Mouse (Mus musculus) stomach, postnatal 0 days (tissue): ENCODE measurements at regions not wholly inside any gene's neighbourhood (a gene's known extent, or its start where the extent isn't known, plus 50 kb on each side); places are given as distances from the start of the nearest gene placed in this dataset.
A peak's percentile ranks its signal among the peaks of the same experiment; 100 is the strongest.

ENCODE experiments used
- ATAC-seq: fragments of 200-750 bp; cut with Nextera tagmentation; 2 replicates; pipeline ENCODE4 v1.8.0; 2017; ENCODE audit not compliant: low FRiP score, low TSS enrichment
- DNase-seq: peaks from one replicate; pipeline ENCODE4 v3.0.0-alpha.2; 2016; ENCODE audit warnings: low spot score
- H3K27ac ChIP-seq: fragments of 300-500 bp; sonication (generic); replicated peaks from 2 replicates; pipeline ENCODE4 v1.5.1; 2014; ENCODE audit warnings: mild to moderate bottlenecking, control low read depth
- H3K27me3 ChIP-seq: fragments of 300-500 bp; sonication (generic); 2 replicates; pipeline ENCODE4 v1.6.1; 2014; ENCODE audit warnings: low read length; ENCODE audit not compliant: control insufficient read depth, insufficient read depth
- H3K36me3 ChIP-seq: fragments of 300-500 bp; sonication (generic); 2 replicates; pipeline ENCODE4 v1.6.1; 2014; ENCODE audit warnings: low read length, mixed read lengths; ENCODE audit not compliant: control insufficient read depth, insufficient read depth
- H3K4me1 ChIP-seq: fragments of 300-500 bp; sonication (generic); replicated peaks from 2 replicates; pipeline ENCODE4 v1.6.1; 2014; ENCODE audit warnings: antibody characterized with exemption; ENCODE audit not compliant: control insufficient read depth, insufficient read depth
- H3K4me2 ChIP-seq: fragments of 300-500 bp; sonication (generic); replicated peaks from 2 replicates; pipeline ENCODE4 v1.6.1; 2014; ENCODE audit warnings: low read depth, mild to moderate bottlenecking, control low read depth, moderate library complexity
- H3K4me3 ChIP-seq: fragments of 300-500 bp; sonication (generic); 2 replicates; pipeline ENCODE4 v1.5.1; 2014; ENCODE audit warnings: low read depth, low read length, control low read depth
- H3K9ac ChIP-seq: fragments of 300-500 bp; sonication (generic); 2 replicates; pipeline ENCODE4 v1.6.1; 2014; ENCODE audit warnings: mild to moderate bottlenecking, low read length, control low read depth, mixed read lengths
- H3K9me3 ChIP-seq: fragments of 300-500 bp; sonication (generic); 2 replicates; pipeline ENCODE4 v1.6.1; 2016; ENCODE audit warnings: low read length; ENCODE audit not compliant: control insufficient read depth
- CTCF ChIP-seq: IDR thresholded peaks from 2 replicates; pipeline ENCODE4 v1.5.1; 2016; ENCODE audit warnings: antibody characterized with exemption, low read depth, mild to moderate bottlenecking, moderate library complexity
- EP300 ChIP-seq: optimal IDR thresholded peaks from 2 replicates; pipeline ENCODE3; 2016; ENCODE audit warnings: antibody characterized with exemption
- WGBS: fragments of 180-500 bp; shearing (Covaris S2); extraction: QIAGEN DNeasy Blood & Tissue Kit; methylation state at CpG from one replicate; pipeline ENCODE4 v1.1.7; 2014; 5-methylcytosine and 5-hydroxymethylcytosine counted together

GRCm38 (mm10) chr9:63849564-63850315 lies 91.9 kb upstream of the Smad3 start:
- ATAC-seq (no peak), DNase-seq (peak; percentile 33)
- Histone ChIP-seq H3K27ac (no peak overlapping the region; the same call in 1 of the 2 replicates), H3K4me1 (no peaks in the 10 kb centered on the region), H3K27me3 (no peaks in the 10 kb centered on the region), H3K36me3 (no peaks in the 10 kb centered on the region), H3K9me3 (no peaks in the 10 kb centered on the region), H3K4me2 (no peak overlapping the region), H3K4me3 (no peak overlapping the region), H3K9ac (no peak overlapping the region)
- no peak for TF ChIP-seq EP300
- peak; percentile 62 for TF ChIP-seq CTCF
- WGBS: 74% methylated on average over 12 of the region's 12 CpGs

- H3K27ac ChIP-seq: no peak overlapping the region
- ATAC-seq: peak; percentile 71
- H3K4me3 ChIP-seq: no peak overlapping the region
- DNase-seq: peak; percentile 74
- no peak overlapping the region for H3K4me2 ChIP-seq
- no peaks in the 10 kb centered on the region for H3K27me3 ChIP-seq
- H3K4me1 ChIP-seq: no peaks in the 10 kb centered on the region
- no peaks in the 10 kb centered on the region for H3K9me3 ChIP-seq
- 29% methylated on average over 10 of the region's 10 CpGs for WGBS
- no peak overlapping the region for H3K9ac ChIP-seq
- TF ChIP-seq CTCF (peak; percentile 98), EP300 (no peak)
- H3K36me3 ChIP-seq: no peaks in the 10 kb centered on the region
Measured at GRCm38 (mm10) chr9:63843883-63844485, 86.2 kb upstream of the Smad3 start.

- no peak for DNase-seq
- Histone ChIP-seq H3K27ac (no peak overlapping the region), H3K9me3 (no peaks in the 10 kb centered on the region), H3K9ac (no peak overlapping the region), H3K4me3 (no peak overlapping the region), H3K4me1 (no peaks in the 10 kb centered on the region), H3K4me2 (no peak overlapping the region), H3K27me3 (no peaks in the 10 kb centered on the region), H3K36me3 (no peaks in the 10 kb centered on the region)
- ATAC-seq: peak; percentile 3; the same call in 1 of the 2 replicates
- TF ChIP-seq EP300 (no peak), CTCF (no peak)
- WGBS: 56% methylated on average over 2 of the region's 2 CpGs
Measured at GRCm38 (mm10) chr9:63843431-63843830, 85.6 kb upstream of the Smad3 start.

- H3K4me3 ChIP-seq: no peak overlapping the region
- H3K9me3 ChIP-seq: no peaks in the 10 kb centered on the region
- no peak for ATAC-seq
- no peak overlapping the region for H3K9ac ChIP-seq
- no peak for DNase-seq
- TF ChIP-seq CTCF: no peak
- TF ChIP-seq EP300: no peak
- H3K4me2 ChIP-seq: no peak overlapping the region
- H3K4me1 ChIP-seq: no peaks in the 10 kb centered on the region
- no peak overlapping the region for H3K27ac ChIP-seq
- H3K27me3 ChIP-seq: no peaks in the 10 kb centered on the region
- WGBS: 86% methylated on average over 14 of the region's 14 CpGs
- no peaks in the 10 kb centered on the region for H3K36me3 ChIP-seq
Measured at GRCm38 (mm10) chr9:63841102-63841501, 83.3 kb upstream of the Smad3 start.

GRCm38 (mm10) chr9:63838996-63839772 lies 81.4 kb upstream of the Smad3 start:
- DNase-seq (no peak), ATAC-seq (no peak)
- H3K9ac ChIP-seq: no peak overlapping the region
- no peaks in the 10 kb centered on the region for H3K27me3 ChIP-seq
- WGBS: 81% methylated on average over 14 of the region's 14 CpGs
- no peak overlapping the region for H3K4me2 ChIP-seq
- no peak overlapping the region for H3K27ac ChIP-seq
- H3K9me3 ChIP-seq: no peaks in the 10 kb centered on the region
- TF ChIP-seq CTCF (no peak), EP300 (no peak)
- H3K36me3 ChIP-seq: no peaks in the 10 kb centered on the region
- H3K4me1 ChIP-seq: no peaks in the 10 kb centered on the region
- H3K4me3 ChIP-seq: no peak overlapping the region

GRCm38 (mm10) chr9:63837552-63837951 lies 79.8 kb upstream of the Smad3 start:
- DNase-seq (no peak), ATAC-seq (no peak)
- Histone ChIP-seq H3K27me3 (no peaks in the 10 kb centered on the region), H3K4me2 (no peak overlapping the region), H3K9me3 (no peaks in the 10 kb centered on the region), H3K36me3 (no peaks in the 10 kb centered on the region), H3K4me1 (no peaks in the 10 kb centered on the region), H3K4me3 (no peak overlapping the region), H3K27ac (peak overlapping the region; percentile 20), H3K9ac (no peak overlapping the region)
- no peak for TF ChIP-seq EP300
- TF ChIP-seq CTCF: peak; percentile 60
- 73% methylated on average over 6 of the region's 6 CpGs for WGBS
